Mouse (Mus musculus) embryonic fibroblast, embryonic 13.5 days (primary cell): Measurements from ENCODE around the gene Medag.

Experiments
- CTCF ChIP-seq: IDR thresholded peaks from 2 replicates; pipeline ENCODE4 v1.5.1; 2011; ENCODE audit warnings: mild to moderate bottlenecking, control low read depth, low read length, moderate library complexity, borderline replicate concordance; ENCODE audit not compliant: insufficient read depth
- POLR2A ChIP-seq: IDR thresholded peaks from 2 replicates; pipeline ENCODE4 v1.6.1; 2011; ENCODE audit warnings: low read depth, mild to moderate bottlenecking, control low read depth, low read length, moderate library complexity

- TF ChIP-seq CTCF, result no peak
- no peak for TF ChIP-seq POLR2A
Observed at GRCm38 (mm10) chr5:149363903-149364755, 47.4 kb upstream of the Medag start.
